Mouse (Mus musculus) small intestine, adult 2 months (tissue): ENCODE data around the gene Best2. TPM values are rescaled to one million over a fixed set of nuclear protein-coding genes. Genes with fewer than 3 reads are reported as not detected.
A peak's percentile ranks its signal among the peaks of the same experiment; 100 is the strongest.

Source experiments
- H3K27ac ChIP-seq: fragments of 200-500 bp; 2 replicates; pipeline ENCODE4 v1.5.1; 2012; ENCODE audit warnings: low read depth, low read length, control low read depth, inconsistent platforms; ENCODE audit not compliant: insufficient read depth
- H3K27me3 ChIP-seq: fragments of 200-500 bp; 2 replicates; pipeline ENCODE4 v1.6.1; 2012; ENCODE audit warnings: mild to moderate bottlenecking, moderate library complexity, low read length, inconsistent platforms; ENCODE audit not compliant: control insufficient read depth, insufficient read depth
- H3K36me3 ChIP-seq: fragments of 200-500 bp; 2 replicates; pipeline ENCODE4 v1.6.1; 2012; ENCODE audit warnings: mild to moderate bottlenecking, low read length, control low read depth, inconsistent platforms; ENCODE audit not compliant: control insufficient read depth, insufficient read depth
- H3K4me1 ChIP-seq: fragments of 200-500 bp; 2 replicates; pipeline ENCODE4 v1.6.1; 2012; ENCODE audit warnings: low read length, inconsistent platforms, mixed read lengths; ENCODE audit not compliant: control insufficient read depth, insufficient read depth, insufficient read length
- H3K4me3 ChIP-seq: fragments of 200-500 bp; 2 replicates; pipeline ENCODE4 v1.5.1; 2012; ENCODE audit warnings: low read depth, mild to moderate bottlenecking, control low read depth, inconsistent platforms, low read length, moderate library complexity
- CTCF ChIP-seq: fragments of 200-500 bp; IDR thresholded peaks from 2 replicates; pipeline ENCODE4 v1.5.1; 2012; ENCODE audit warnings: low read depth, mild to moderate bottlenecking, control low read depth, inconsistent platforms, low read length, moderate library complexity, mixed read lengths; ENCODE audit not compliant: insufficient replicate concordance, insufficient read length; ENCODE audit errors: extremely low read depth
- POLR2A ChIP-seq: fragments of 200-500 bp; IDR thresholded peaks from 2 replicates; pipeline ENCODE4 v1.6.1; 2012; ENCODE audit warnings: low read depth, mild to moderate bottlenecking, control low read depth, inconsistent platforms, low read length, moderate library complexity
- WGBS: fragments of 180-500 bp; shearing (Covaris S2); methylation state at CpG from one replicate; pipeline ENCODE4 v1.1.7; 2018; 5-methylcytosine and 5-hydroxymethylcytosine counted together
- polyA plus RNA-seq: library from polyadenylated mRNA; depleted of rRNA; stranded (reverse); fragments of >200 nt; gene quantifications from 2 replicates; pipeline ENCODE4 v1.2.3, GENCODE M21; 2012; rRNA removed

The Best2 gene
- 0.33 TPM in 1 of 2 replicates, not detected in the other for polyA plus RNA-seq

GRCm38 (mm10) chr8:85014431-85014830 lies at the start of gene Best2:
TSS of gene Best2 (minus strand) at chr8:85014531.
- Histone ChIP-seq H3K4me1 (peaks cover 3% of the 10 kb centered on the region; the same call in 1 of the 2 replicates), H3K27ac (no peak within 1 kb of the TSS), H3K4me3 (peak within 1 kb of the TSS; percentile 54), H3K36me3 (peaks cover 12% of the 10 kb centered on the region), H3K27me3 (peaks cover 16% of the 10 kb centered on the region)
- TF ChIP-seq POLR2A, result no peak
- TF ChIP-seq CTCF, result no peak
- 63% methylated on average over 2 of the region's 2 CpGs for WGBS

- no peaks in the 10 kb centered on the region for H3K27me3 ChIP-seq
- no peak overlapping the region for H3K4me3 ChIP-seq
- WGBS, result 95% methylated on average over 4 of the region's 4 CpGs
- H3K4me1 ChIP-seq, result peaks cover 13% of the 10 kb centered on the region
- H3K27ac ChIP-seq, result no peak overlapping the region
- 0 out of 2 replicates have a peak, but pooled peaks cover 3% of the 10 kb centered on the region for H3K36me3 ChIP-seq
- TF ChIP-seq POLR2A, result no peak
- TF ChIP-seq CTCF, result no peak
These were observed 48.3 kb upstream of the Best2 start for GRCm38 (mm10) chr8:85062603-85063002.

- H3K27ac ChIP-seq, result peak within 1 kb of the TSS; percentile 8; the same call in 1 of the 2 replicates
- TF ChIP-seq CTCF, result no peak
- no peak for TF ChIP-seq POLR2A
- peak within 1 kb of the TSS; percentile 97 for H3K4me3 ChIP-seq
- peaks cover 10% of the 10 kb centered on the region for H3K4me1 ChIP-seq
- peaks cover 16% of the 10 kb centered on the region for H3K36me3 ChIP-seq
- under 1% methylated on average over 53 of the region's 53 CpGs for WGBS
- H3K27me3 ChIP-seq, result no peaks in the 10 kb centered on the region
These were observed 45.7 kb upstream of the Best2 start, which contains the start of gene Fbxw9 for GRCm38 (mm10) chr8:85059879-85060616. TSS of gene Fbxw9 (plus strand) at chr8:85060055.

GRCm38 (mm10) chr8:85057367-85057766 lies 43.0 kb upstream of the Best2 start:
- 68% methylated on average over 7 of the region's 7 CpGs for WGBS
- Histone ChIP-seq H3K27ac (no peak overlapping the region), H3K27me3 (no peaks in the 10 kb centered on the region), H3K4me1 (peaks cover 7% of the 10 kb centered on the region), H3K36me3 (peaks cover 43% of the 10 kb centered on the region), H3K4me3 (no peak overlapping the region)
- no peak for TF ChIP-seq CTCF
- no peak for TF ChIP-seq POLR2A

GRCm38 (mm10) chr8:85043619-85044018 lies 29.3 kb upstream of the Best2 start:
- peaks cover 56% of the 10 kb centered on the region for H3K36me3 ChIP-seq
- H3K27ac ChIP-seq, result no peak overlapping the region
- no peak overlapping the region for H3K4me3 ChIP-seq
- no peak for TF ChIP-seq CTCF
- H3K27me3 ChIP-seq, result no peaks in the 10 kb centered on the region
- 87% methylated on average over 6 of the region's 6 CpGs for WGBS
- 0 out of 2 replicates have a peak, but pooled peaks cover under 1% of the 10 kb centered on the region for H3K4me1 ChIP-seq

GRCm38 (mm10) chr8:85037681-85038531 lies 23.6 kb upstream of the Best2 start:
- H3K36me3 ChIP-seq, result peaks cover 11% of the 10 kb centered on the region
- peaks cover 6% of the 10 kb centered on the region; the same call in 1 of the 2 replicates for H3K4me1 ChIP-seq
- H3K4me3 ChIP-seq, result peak overlapping the region; percentile 93
- no peaks in the 10 kb centered on the region for H3K27me3 ChIP-seq
- peak overlapping the region; percentile 29 for H3K27ac ChIP-seq
- whole genome bisulfite sequencing, result 1% methylated on average over 56 of the region's 57 CpGs
- TF ChIP-seq CTCF (no peak), POLR2A (no peak)

DNA sequence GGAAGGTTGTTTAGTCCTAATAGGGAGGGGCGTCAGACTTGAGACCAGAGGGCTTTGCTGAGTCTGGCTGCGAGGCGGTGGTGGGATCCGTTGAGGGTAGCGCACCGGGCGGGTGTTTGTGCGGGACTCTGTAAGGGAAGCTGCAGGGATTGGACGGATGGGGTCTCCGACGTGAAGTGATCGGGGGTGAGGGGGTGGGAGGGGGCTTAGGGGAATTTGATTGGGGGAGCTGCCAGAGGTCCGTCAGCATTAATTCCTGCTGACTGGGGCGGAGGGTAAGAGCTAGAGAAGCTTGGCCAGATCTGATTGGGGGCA lies 23.0 kb upstream of the Best2 start:
- WGBS, result under 1% methylated on average over 14 of the region's 14 CpGs

More for the DNA sequence above, 23.0 kb upstream of the Best2 start:
- no peaks in the 10 kb centered on the region for H3K27me3 ChIP-seq
- H3K36me3 ChIP-seq, result peaks cover 12% of the 10 kb centered on the region
- peaks cover 6% of the 10 kb centered on the region; the same call in 1 of the 2 replicates for H3K4me1 ChIP-seq
- no peak for TF ChIP-seq CTCF
- TF ChIP-seq POLR2A, result no peak
- peak overlapping the region; percentile 48; the same call in 1 of the 2 replicates for H3K27ac ChIP-seq
- H3K4me3 ChIP-seq, result peak overlapping the region; percentile 93
